Mouse (Mus musculus) neural tube, embryonic 11.5 days (tissue): Measurements from ENCODE around the gene Creb3l1. TPM values are rescaled to one million over a fixed set of nuclear protein-coding genes. Genes with fewer than 3 reads are reported as not detected.

Experiments used
- ATAC-seq: fragments of 200-750 bp; cut with Nextera tagmentation; 2 replicates; pipeline ENCODE4 v1.8.0; 2017; ENCODE audit warnings: moderate number of reproducible peaks, mild to moderate bottlenecking, moderate TSS enrichment, moderate library complexity; ENCODE audit not compliant: insufficient read depth, low FRiP score, low TSS enrichment
- DNase-seq: peaks from one replicate; pipeline ENCODE4 v3.0.0-alpha.2; 2015; ENCODE audit warnings: low spot score
- H3K27ac ChIP-seq: fragments of 300-500 bp; sonication (generic); 2 replicates; pipeline ENCODE4 v1.5.1; 2014; ENCODE audit warnings: low read depth, mild to moderate bottlenecking, low read length
- H3K27me3 ChIP-seq: fragments of 300-500 bp; sonication (generic); 2 replicates; pipeline ENCODE4 v1.6.1; 2014; ENCODE audit warnings: mild to moderate bottlenecking, low read length, mixed read lengths; ENCODE audit not compliant: control insufficient read depth, insufficient read depth
- H3K36me3 ChIP-seq: fragments of 300-500 bp; sonication (generic); 2 replicates; pipeline ENCODE4 v1.6.1; 2014; ENCODE audit warnings: mild to moderate bottlenecking, low read length, moderate library complexity, mixed read lengths; ENCODE audit not compliant: control insufficient read depth, insufficient read depth
- H3K4me1 ChIP-seq: fragments of 300-500 bp; sonication (generic); 2 replicates; pipeline ENCODE4 v1.6.1; 2014; ENCODE audit warnings: low read length, mixed read lengths; ENCODE audit not compliant: control insufficient read depth, insufficient read depth
- H3K4me2 ChIP-seq: fragments of 300-500 bp; sonication (generic); 2 replicates; pipeline ENCODE4 v1.6.1; 2014; ENCODE audit warnings: low read depth, mild to moderate bottlenecking, moderate library complexity
- H3K4me3 ChIP-seq: fragments of 300-500 bp; sonication (generic); 2 replicates; pipeline ENCODE4 v1.5.1; 2014; ENCODE audit warnings: low read depth, low read length
- H3K9ac ChIP-seq: fragments of 300-500 bp; sonication (generic); 2 replicates; pipeline ENCODE4 v1.6.1; 2014; ENCODE audit warnings: mild to moderate bottlenecking, low read length
- H3K9me3 ChIP-seq: fragments of 300-500 bp; sonication (generic); 2 replicates; pipeline ENCODE4 v1.6.1; 2016; ENCODE audit warnings: low read length; ENCODE audit not compliant: control insufficient read depth
- WGBS: fragments of 180-500 bp; shearing (Covaris S2); extraction: QIAGEN DNeasy Blood & Tissue Kit; methylation state at CpG from one replicate; pipeline ENCODE4 v1.1.7; 2014; 5-methylcytosine and 5-hydroxymethylcytosine counted together
- microRNA-seq: library from miRNA; unstranded; fragments of <30 nt; microRNA quantifications from one replicate; pipeline ENCODE4, GENCODE M21; 2016
- polyA plus RNA-seq: library from polyadenylated mRNA; unstranded; fragments of >200 nt; fragmentation: Nextera tagmentation; extraction: Ambion mirVana; gene quantifications from 2 replicates; pipeline ENCODE4 v1.2.1, GENCODE M21; 2014

The Creb3l1 gene
- polyA plus RNA-seq, 1 experiment from 2014 or later: 2.0 TPM

GRCm38 (mm10) chr2:91939303-91939935 lies 84.9 kb downstream of the Creb3l1 start:
- peaks cover 21% of the 10 kb centered on the region for H3K36me3 ChIP-seq

GRCm38 (mm10) chr2:91936154-91936553 lies 88.1 kb downstream of the Creb3l1 start:
- Histone ChIP-seq H3K9ac (no peak overlapping the region), H3K4me3 (no peak overlapping the region), H3K27me3 (no peaks in the 10 kb centered on the region), H3K27ac (no peak overlapping the region), H3K4me2 (no peak overlapping the region), H3K9me3 (no peaks in the 10 kb centered on the region), H3K4me1 (peaks cover 26% of the 10 kb centered on the region), H3K36me3 (peaks cover 19% of the 10 kb centered on the region)
- ATAC-seq (no peak), DNase-seq (no peak)
- 83% methylated on average over 7 of the region's 7 CpGs for WGBS

More at GRCm38 (mm10) chr2:91939303-91939935, 84.9 kb downstream of the Creb3l1 start:
- H3K27ac ChIP-seq: no peak overlapping the region
- no peak for ATAC-seq
- H3K4me3 ChIP-seq: no peak overlapping the region
- H3K4me1 ChIP-seq: peaks cover 3% of the 10 kb centered on the region; the same call in 1 of the 2 replicates
- DNase-seq: no peak
- H3K27me3 ChIP-seq: no peaks in the 10 kb centered on the region
- H3K4me2 ChIP-seq: no peak overlapping the region
- WGBS: 88% methylated on average over 15 of the region's 15 CpGs
- no peaks in the 10 kb centered on the region for H3K9me3 ChIP-seq
- no peak overlapping the region for H3K9ac ChIP-seq

- DNase-seq (no peak), ATAC-seq (no peak)
- Histone ChIP-seq H3K9me3 (no peaks in the 10 kb centered on the region), H3K4me1 (peaks cover 26% of the 10 kb centered on the region), H3K27ac (no peak overlapping the region), H3K4me2 (no peak overlapping the region), H3K9ac (no peak overlapping the region), H3K4me3 (no peak overlapping the region), H3K36me3 (peaks cover 17% of the 10 kb centered on the region), H3K27me3 (no peaks in the 10 kb centered on the region)
- WGBS: 91% methylated on average over 9 of the region's 9 CpGs
Observed at GRCm38 (mm10) chr2:91934826-91935525, 89.3 kb downstream of the Creb3l1 start.

GRCm38 (mm10) chr2:91934016-91934415 lies 90.3 kb downstream of the Creb3l1 start:
- DNase-seq: no peak
- no peaks in the 10 kb centered on the region for H3K9me3 ChIP-seq
- no peaks in the 10 kb centered on the region for H3K27me3 ChIP-seq
- peaks cover 34% of the 10 kb centered on the region for H3K4me1 ChIP-seq
- no peak overlapping the region for H3K9ac ChIP-seq
- peaks cover 15% of the 10 kb centered on the region for H3K36me3 ChIP-seq
- H3K4me2 ChIP-seq: no peak overlapping the region
- H3K4me3 ChIP-seq: no peak overlapping the region
- no peak for ATAC-seq
- H3K27ac ChIP-seq: 0 out of 2 replicates have a peak overlapping the region, but pooled peaks have one; percentile 40
- 58% methylated on average over 8 of the region's 8 CpGs for WGBS

- Histone ChIP-seq H3K27ac (peak overlapping the region; percentile 91), H3K4me1 (peaks cover 34% of the 10 kb centered on the region), H3K27me3 (no peaks in the 10 kb centered on the region), H3K36me3 (peaks cover 12% of the 10 kb centered on the region), H3K4me3 (no peak overlapping the region), H3K9ac (peak overlapping the region; percentile 35; the same call in 1 of the 2 replicates), H3K4me2 (no peak overlapping the region; the same call in 1 of the 2 replicates), H3K9me3 (no peaks in the 10 kb centered on the region)
- no peak for ATAC-seq
- no peak for DNase-seq
- 22% methylated on average over 9 of the region's 9 CpGs for WGBS
Observed at GRCm38 (mm10) chr2:91933471-91933870, 90.8 kb downstream of the Creb3l1 start.

GRCm38 (mm10) chr2:91932737-91933350 lies 91.5 kb downstream of the Creb3l1 start:
- peak; percentile 28 for DNase-seq

More at GRCm38 (mm10) chr2:91932737-91933350, 91.5 kb downstream of the Creb3l1 start:
- Histone ChIP-seq H3K9ac (peak overlapping the region; percentile 99), H3K4me1 (peaks cover 37% of the 10 kb centered on the region), H3K9me3 (no peaks in the 10 kb centered on the region), H3K4me2 (peak overlapping the region; percentile 66), H3K27ac (peak overlapping the region; percentile 91), H3K4me3 (no peak overlapping the region), H3K27me3 (no peaks in the 10 kb centered on the region), H3K36me3 (peaks cover 8% of the 10 kb centered on the region)
- no peak; the same call in 1 of the 2 replicates for ATAC-seq
- 14% methylated on average over 6 of the region's 6 CpGs for WGBS

Small RNAs within 50 kb of the gene (microRNA-seq; reads per million reads assigned to microRNA genes)
- gene Mir6999: not detected

Other genes with a start within 250 kb of the Creb3l1 start
- gene Chrm4, start 97.3 kb downstream of the Creb3l1 start, polyA plus RNA-seq: 0.45 and 0.53 TPM in 2 replicates
- 1,127 and 1,214 TPM in 2 replicates for gene Mdk, start 92.2 kb downstream of the Creb3l1 start, polyA plus RNA-seq
- gene Gm9821, start 78.8 kb downstream of the Creb3l1 start, polyA plus RNA-seq: 0.37 and 0.58 TPM in 2 replicates
- gene Dgkz, start 48.6 kb downstream of the Creb3l1 start, polyA plus RNA-seq: 34.6 and 37.7 TPM in 2 replicates
- gene Phf21a, start 68.6 kb upstream of the Creb3l1 start, polyA plus RNA-seq: 32.1 and 34.1 TPM in 2 replicates